Mouse (Mus musculus) thymus, adult 2 months (tissue): ENCODE results near the gene Tmem50a. TPM values are rescaled to one million over a fixed set of nuclear protein-coding genes. Genes with fewer than 3 reads are reported as not detected.

Source experiments
- DNase-seq: peaks from one replicate; pipeline ENCODE4 v3.0.0; 2021
- H3K27ac ChIP-seq: fragments of 200-500 bp; 2 replicates; pipeline ENCODE4 v1.5.1; 2012; ENCODE audit warnings: low read length, control low read depth; ENCODE audit not compliant: control insufficient read depth, insufficient read depth
- H3K27me3 ChIP-seq: fragments of 200-500 bp; 2 replicates; pipeline ENCODE4 v1.6.1; 2012; ENCODE audit warnings: mild to moderate bottlenecking, low read length, moderate library complexity, mixed read lengths; ENCODE audit not compliant: control insufficient read depth, insufficient read depth
- H3K36me3 ChIP-seq: fragments of 200-500 bp; 2 replicates; pipeline ENCODE4 v1.6.1; 2012; ENCODE audit warnings: mild to moderate bottlenecking, low read length, moderate library complexity; ENCODE audit not compliant: control insufficient read depth, insufficient read depth
- H3K4me1 ChIP-seq: fragments of 200-500 bp; replicated peaks from 2 replicates; pipeline ENCODE4 v1.6.1; 2012; ENCODE audit warnings: low read length; ENCODE audit not compliant: control insufficient read depth, insufficient read depth
- H3K4me3 ChIP-seq: fragments of 200-500 bp; 2 replicates; pipeline ENCODE4 v1.5.1; 2012; ENCODE audit warnings: mild to moderate bottlenecking, low read length, control low read depth, moderate library complexity; ENCODE audit not compliant: control insufficient read depth, insufficient read depth
- CTCF ChIP-seq: fragments of 200-500 bp; IDR thresholded peaks from 2 replicates; pipeline ENCODE4 v1.5.1; 2012; ENCODE audit warnings: mild to moderate bottlenecking, control low read depth, low read length, moderate library complexity, borderline replicate concordance; ENCODE audit not compliant: control insufficient read depth, poor library complexity, insufficient read depth; ENCODE audit errors: extremely low read depth
- POLR2A ChIP-seq: fragments of 200-500 bp; IDR thresholded peaks from 2 replicates; pipeline ENCODE4 v1.6.1; 2012; ENCODE audit warnings: mild to moderate bottlenecking, low read length, control low read depth, moderate library complexity; ENCODE audit not compliant: control insufficient read depth, poor library complexity, insufficient read depth; ENCODE audit errors: extremely low read depth
- WGBS: fragments of 180-500 bp; shearing (Covaris S2); methylation state at CpG from one replicate; pipeline ENCODE4 v1.1.7; 2018; 5-methylcytosine and 5-hydroxymethylcytosine counted together
- polyA plus RNA-seq: library from polyadenylated mRNA; depleted of rRNA; stranded (reverse); fragments of >200 nt; gene quantifications from 2 replicates; pipeline ENCODE4 v1.2.3, GENCODE M21; 2012

Tmem50a gene
- polyA plus RNA-seq, 1 experiment = 226 TPM

- Histone ChIP-seq H3K4me3 (no peak within 1 kb of the TSS), H3K27ac (no peak within 1 kb of the TSS), H3K36me3 (no peaks in the 10 kb centered on the region), H3K27me3 (no peaks in the 10 kb centered on the region), H3K4me1 (no peaks in the 10 kb centered on the region)
- TF ChIP-seq POLR2A (no peak), CTCF (no peak)
- DNase-seq = no peak
- 86% methylated on average over 14 of the region's 14 CpGs for WGBS
These were observed 50.7 kb downstream of the Tmem50a start, which contains the start of gene Rhd for GRCm38 (mm10) chr4:134863937-134864729. Rhd (plus strand) TSS chr4:134864536.

GRCm38 (mm10) chr4:134862996-134863395 lies 51.8 kb downstream of the Tmem50a start:
- TF ChIP-seq CTCF = no peak
- no peak for TF ChIP-seq POLR2A
- Histone ChIP-seq H3K27ac (no peak overlapping the region), H3K36me3 (no peaks in the 10 kb centered on the region), H3K4me1 (no peaks in the 10 kb centered on the region), H3K4me3 (no peak overlapping the region), H3K27me3 (no peaks in the 10 kb centered on the region)
- no peak for DNase-seq
- WGBS = 94% methylated on average over 7 of the region's 7 CpGs

- Histone ChIP-seq H3K27ac (no peak overlapping the region), H3K36me3 (no peaks in the 10 kb centered on the region), H3K4me3 (no peak overlapping the region), H3K27me3 (no peaks in the 10 kb centered on the region), H3K4me1 (no peaks in the 10 kb centered on the region)
- WGBS = 92% methylated on average over 6 of the region's 6 CpGs
- DNase-seq = no peak
- TF ChIP-seq CTCF (no peak), POLR2A (no peak)
These were observed 52.9 kb downstream of the Tmem50a start for GRCm38 (mm10) chr4:134861884-134862283.

- Histone ChIP-seq H3K27ac (no peak overlapping the region), H3K4me3 (no peak overlapping the region), H3K4me1 (peaks cover 2% of the 10 kb centered on the region; the same call in 1 of the 2 replicates), H3K27me3 (no peaks in the 10 kb centered on the region; the same call in 1 of the 2 replicates), H3K36me3 (no peaks in the 10 kb centered on the region)
- 95% methylated on average over 4 of the region's 4 CpGs for WGBS
- no peak for DNase-seq
- no peak for TF ChIP-seq CTCF
- TF ChIP-seq POLR2A = no peak
These were observed 56.3 kb downstream of the Tmem50a start for GRCm38 (mm10) chr4:134858494-134858893.

- no peak for DNase-seq
These were observed 58.3 kb downstream of the Tmem50a start for GRCm38 (mm10) chr4:134856501-134856900.

GRCm38 (mm10) chr4:134856056-134856455 lies 58.8 kb downstream of the Tmem50a start:
- H3K36me3 ChIP-seq = no peaks in the 10 kb centered on the region
- no peak for DNase-seq
- peaks cover 8% of the 10 kb centered on the region for H3K4me1 ChIP-seq
- 88% methylated on average over 5 of the region's 5 CpGs for WGBS
- TF ChIP-seq POLR2A (no peak), CTCF (no peak)
- H3K27ac ChIP-seq = no peak overlapping the region
- no peak overlapping the region for H3K4me3 ChIP-seq
- no peaks in the 10 kb centered on the region; the same call in 1 of the 2 replicates for H3K27me3 ChIP-seq

More at GRCm38 (mm10) chr4:134856501-134856900, 58.3 kb downstream of the Tmem50a start:
- 76% methylated on average over 5 of the region's 5 CpGs for WGBS
- Histone ChIP-seq H3K27ac (no peak overlapping the region), H3K4me3 (no peak overlapping the region), H3K27me3 (no peaks in the 10 kb centered on the region; the same call in 1 of the 2 replicates), H3K36me3 (no peaks in the 10 kb centered on the region), H3K4me1 (peaks cover 8% of the 10 kb centered on the region)
- TF ChIP-seq POLR2A (no peak), CTCF (no peak)
